Mouse (Mus musculus) thymus, postnatal 36 days (tissue): ENCODE data around the gene E130308A19Rik.
"Not testable (repeated sequence)": the region's sequence is repeated elsewhere in the genome, so short reads cannot be mapped to it uniquely, and the experiment has no call there.

Source experiments
- DNase-seq, 2 experiments: peaks; one replicate each; pipeline ENCODE4 v3.0.0; 2022; ENCODE audit warnings: mixed read lengths in 2 of 2

Gene E130308A19Rik

DNA sequence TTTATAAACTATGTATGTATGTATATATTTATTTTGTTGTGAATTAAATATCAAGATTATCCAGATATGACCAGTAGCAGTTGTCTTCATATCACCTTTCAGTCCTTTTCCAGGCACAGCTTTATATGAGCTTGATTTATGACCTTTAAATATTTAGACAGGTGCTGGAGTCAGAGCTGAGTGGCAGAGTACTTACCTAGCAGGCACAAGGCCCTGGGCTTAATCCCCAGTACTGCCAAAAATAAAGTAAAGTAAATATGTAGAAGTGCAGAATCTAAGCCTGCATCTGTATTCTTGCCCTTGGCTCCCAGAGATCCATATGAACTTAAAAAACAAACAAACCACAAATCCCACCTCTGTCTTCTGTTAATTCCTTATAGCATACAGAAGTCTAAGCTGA, 163.0 kb downstream of the E130308A19Rik start:
- DNase-seq: no peak

GRCm38 (mm10) chr4:59793626-59794025, 167.6 kb downstream of the E130308A19Rik start:
- not testable (repeated sequence) for DNase-seq

DNA sequence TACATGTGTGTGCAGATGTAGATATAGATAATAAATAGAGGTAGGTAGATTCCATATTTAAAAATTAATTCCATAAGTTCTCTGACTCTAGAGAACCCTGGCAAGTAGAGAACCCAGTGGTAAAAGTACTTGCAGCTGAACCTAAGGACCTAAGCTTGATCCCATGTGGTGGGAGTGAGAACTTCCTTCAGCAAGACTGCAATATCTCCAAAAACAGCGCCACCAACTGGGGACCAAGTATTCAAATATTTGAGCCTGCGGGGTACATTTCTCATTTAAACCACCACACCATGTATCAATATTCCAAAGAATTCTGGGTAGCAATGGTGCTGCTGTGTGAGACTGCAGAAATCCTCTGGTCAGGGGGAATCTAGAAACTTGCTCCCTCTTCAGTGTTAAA, 168.1 kb downstream of the E130308A19Rik start:
- DNase-seq: no peak

GRCm38 (mm10) chr4:59795788-59796455, 169.9 kb downstream of the E130308A19Rik start:
- no peak for DNase-seq

DNA sequence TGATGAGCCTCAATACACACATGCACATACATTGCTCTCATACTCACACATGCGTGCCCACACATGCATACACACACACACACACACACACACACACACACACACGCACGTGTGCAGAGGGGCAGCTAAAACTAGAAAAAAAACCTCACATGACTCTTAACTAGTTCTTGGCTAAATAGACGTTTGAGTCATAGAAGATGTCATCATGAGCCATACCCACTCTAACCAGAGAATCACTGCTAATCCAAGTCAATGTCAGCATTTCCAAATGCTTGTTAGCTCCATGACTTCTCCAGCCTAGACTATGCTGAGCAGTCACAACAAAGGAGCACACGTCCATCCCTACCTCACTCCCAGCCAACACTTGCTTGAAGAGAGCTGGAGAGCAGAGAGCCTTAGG, 174.2 kb downstream of the E130308A19Rik start:
- no peak for DNase-seq

- DNase-seq: no peak
Observed at GRCm38 (mm10) chr4:59801489-59801888, 175.5 kb downstream of the E130308A19Rik start, which contains the start of gene Inip. TSS of gene Inip (minus strand) at chr4:59801589.

GRCm38 (mm10) chr4:59802107-59802506, 176.1 kb downstream of the E130308A19Rik start:
- DNase-seq: no peak

DNA sequence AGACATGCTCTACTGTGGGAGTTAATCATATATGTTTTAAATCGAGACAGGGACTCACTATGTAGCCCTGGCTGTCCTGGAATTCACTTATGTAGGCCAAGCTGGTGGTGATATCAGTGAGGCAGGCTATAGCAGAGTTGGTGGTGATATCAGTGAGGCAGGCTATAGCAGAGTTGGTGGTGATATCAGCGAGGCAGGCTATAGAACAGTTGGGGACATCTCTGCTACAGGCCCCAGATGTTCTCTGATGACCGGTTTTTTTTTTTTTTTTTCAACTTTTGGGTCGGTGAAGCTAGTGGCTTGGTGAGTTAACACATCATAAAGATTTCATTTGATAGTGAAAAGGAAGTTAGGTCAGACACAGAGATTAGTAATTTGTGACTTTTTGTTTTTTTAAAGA, 176.8 kb downstream of the E130308A19Rik start:
- DNase-seq: no peak

DNA sequence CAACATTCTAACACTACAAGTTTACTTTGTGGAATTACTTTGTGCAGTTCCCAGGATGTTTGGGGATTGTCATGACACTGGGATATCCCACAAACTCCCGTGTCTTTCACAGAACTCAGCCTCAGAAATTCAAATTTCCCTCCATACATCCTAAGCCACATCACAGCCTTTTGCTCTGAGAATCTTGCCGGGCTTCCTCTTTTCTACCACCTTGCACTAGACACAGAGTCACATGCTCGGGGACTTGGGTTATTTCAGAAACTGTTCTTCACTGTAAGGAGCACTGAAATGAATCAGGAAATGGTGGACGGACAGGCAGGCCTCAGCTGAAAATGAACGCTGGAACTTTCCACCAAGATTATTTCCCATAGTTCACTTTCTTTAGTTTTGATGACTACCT, 177.3 kb downstream of the E130308A19Rik start:
- peak; percentile 25 to 31 for DNase-seq

DNA sequence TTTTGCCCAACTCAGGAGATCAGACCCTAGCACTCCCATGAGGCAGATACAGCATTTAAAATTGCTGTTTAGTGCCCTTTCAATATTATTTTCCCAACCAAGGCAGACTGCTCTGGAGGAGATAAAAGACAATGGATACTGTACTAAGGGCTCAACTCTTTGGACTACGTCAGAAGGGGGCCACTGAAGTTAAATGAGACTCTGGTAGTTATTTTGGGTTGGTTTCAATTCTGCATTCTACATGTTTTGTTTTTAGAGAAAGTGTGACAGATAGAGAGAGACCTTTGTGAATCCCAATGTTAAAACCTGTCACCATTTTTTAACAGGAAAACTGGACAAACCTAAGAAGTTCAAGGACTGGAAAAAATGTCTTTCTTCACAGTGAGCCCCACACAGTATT, 178.7 kb downstream of the E130308A19Rik start:
- DNase-seq: no peak

- peak; percentile 93 to 94 for DNase-seq
Observed at GRCm38 (mm10) chr4:59805181-59805967, 179.4 kb downstream of the E130308A19Rik start, which contains the start of gene Snx30. TSS of gene Snx30 (plus strand) at chr4:59805840.

GRCm38 (mm10) chr4:59805968-59806878, 180.2 kb downstream of the E130308A19Rik start:
- DNase-seq: peak; percentile 31 to 35

DNA sequence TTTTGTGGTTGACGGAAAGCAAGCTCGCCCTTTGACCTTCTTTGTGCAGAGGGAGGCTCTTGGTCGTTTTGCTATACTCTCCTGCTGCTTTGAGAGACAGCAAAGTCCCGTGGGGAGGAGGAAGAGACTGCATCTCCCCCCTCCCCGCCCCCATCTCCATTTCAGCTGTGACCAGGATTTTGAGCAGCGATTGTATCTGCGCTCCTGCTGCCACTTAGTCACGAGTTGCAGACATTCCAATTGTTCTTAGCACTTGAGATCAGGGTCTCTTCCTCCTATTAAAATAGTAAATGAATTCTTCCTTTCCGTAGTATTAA, 180.8 kb downstream of the E130308A19Rik start:
- no peak for DNase-seq

DNA sequence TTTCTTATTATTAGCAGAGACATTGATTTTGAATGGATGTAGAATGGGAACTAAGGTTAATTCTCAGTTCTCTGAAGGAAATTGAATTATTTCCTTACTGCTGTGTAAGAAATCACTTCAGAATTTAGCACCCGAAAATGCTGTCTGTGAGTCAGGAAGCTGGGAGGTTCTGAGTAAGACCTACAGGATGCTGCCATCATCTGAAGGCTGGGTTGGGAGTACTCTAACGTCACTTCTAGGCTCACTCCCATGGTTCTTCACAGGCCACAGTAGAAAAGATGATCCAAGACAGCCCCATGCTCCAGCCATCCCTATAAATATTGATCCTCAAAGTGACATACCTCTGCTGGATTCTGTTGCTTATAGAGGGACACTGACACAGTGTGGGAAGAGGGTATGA, 181.5 kb downstream of the E130308A19Rik start:
- no peak for DNase-seq

- peak in 1 of 2 experiments; percentile 35 for DNase-seq
Observed at GRCm38 (mm10) chr4:59808396-59808795, 182.4 kb downstream of the E130308A19Rik start.
